Mouse (Mus musculus) cortical plate, adult 2 months (tissue): ENCODE measurements around the gene Gm44805.

Experiments
- CTCF ChIP-seq: fragments of 200-500 bp; IDR thresholded peaks from 2 replicates; pipeline ENCODE4 v1.5.1; 2011; ENCODE audit warnings: mild to moderate bottlenecking, control low read depth, low read length; ENCODE audit not compliant: insufficient read depth; ENCODE audit errors: extremely low read depth
- POLR2A ChIP-seq: fragments of 200-500 bp; IDR thresholded peaks from 2 replicates; pipeline ENCODE4 v1.6.1; 2011; ENCODE audit warnings: mild to moderate bottlenecking, low read length, control low read depth; ENCODE audit not compliant: insufficient read depth; ENCODE audit errors: extremely low read depth

- TF ChIP-seq CTCF (peak; percentile 97), POLR2A (no peak)
These were observed 12.1 kb downstream of the Gm44805 start for GRCm38 (mm10) chr7:19668947-19669721.
